Mouse (Mus musculus) activated CD4-positive, CD25-positive, alpha-beta regulatory T cell, adult 4 months (primary cell): Measurements from ENCODE around the gene Gm44805. TPM values are rescaled to one million over a fixed set of nuclear protein-coding genes. Genes with fewer than 3 reads are reported as not detected.

Experiments used
- ATAC-seq: one replicate; pipeline ENCODE4 v1.8.0; 2017
- polyA plus RNA-seq, 2 experiments: library from polyadenylated mRNA; unstranded; fragments of 100-300 nt; shearing (Covaris generic); gene quantifications; one replicate each; pipeline ENCODE4 v1.2.1; 2017

The Gm44805 gene
- polyA plus RNA-seq, 2 experiments from 2014 or later = not detected

DNA sequence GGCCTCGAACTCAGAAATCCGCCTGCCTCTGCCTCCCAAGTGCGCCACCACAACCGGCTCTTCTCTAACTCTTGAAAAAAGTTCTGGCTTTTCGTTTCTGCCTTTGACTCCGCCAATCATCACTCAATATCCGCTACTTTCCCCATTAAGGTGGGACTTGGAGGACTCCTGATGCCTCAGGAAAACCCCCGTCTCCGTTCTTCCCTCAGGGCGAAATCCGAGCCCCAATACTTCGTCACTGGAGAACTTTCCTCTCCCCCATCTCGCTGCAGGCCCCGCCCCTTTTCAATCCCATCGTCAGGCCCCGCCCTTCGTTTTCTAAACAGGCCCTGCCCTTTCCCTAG is 53.1 kb downstream of the Gm44805 start:
- no peak for ATAC-seq

DNA sequence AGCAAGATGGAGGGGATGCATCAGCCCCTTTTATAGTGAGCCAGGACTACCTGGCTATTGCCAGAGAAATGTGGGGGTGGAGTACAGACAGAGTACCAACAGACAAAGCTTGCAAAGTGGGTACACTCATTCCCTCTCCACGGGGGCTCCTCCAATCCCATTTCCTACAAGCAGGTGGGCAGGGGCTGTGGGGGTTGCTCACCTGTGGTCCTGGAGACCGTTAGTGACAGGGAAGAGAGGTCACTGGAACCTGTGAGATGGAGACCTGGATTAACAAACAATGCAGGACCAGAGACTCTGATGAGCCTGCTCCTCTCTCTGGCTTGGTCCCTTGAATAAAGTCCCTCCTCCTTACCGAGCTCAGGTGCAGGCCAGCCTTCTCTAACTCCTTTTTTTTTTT is 53.5 kb downstream of the Gm44805 start:
- ATAC-seq = no peak

DNA sequence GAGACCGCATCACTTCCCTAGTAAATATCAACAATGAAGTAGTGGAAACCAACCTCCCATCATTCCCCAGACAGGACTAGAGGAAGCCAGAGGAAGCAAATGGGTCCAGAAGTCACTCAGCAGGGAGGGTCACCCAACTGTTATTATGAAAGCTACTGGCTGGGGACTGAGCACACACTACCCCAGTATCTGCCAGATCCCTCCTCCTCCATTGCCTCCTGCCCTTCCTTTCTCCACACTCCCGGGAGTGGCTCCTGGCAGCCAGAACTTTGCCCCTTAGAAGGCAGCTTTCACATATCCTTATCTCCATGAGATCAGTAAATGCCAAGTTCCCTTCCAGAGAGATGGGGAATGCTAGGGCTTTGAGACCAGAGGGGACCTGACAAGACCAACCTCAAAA is 57.8 kb downstream of the Gm44805 start:
- no peak for ATAC-seq

DNA sequence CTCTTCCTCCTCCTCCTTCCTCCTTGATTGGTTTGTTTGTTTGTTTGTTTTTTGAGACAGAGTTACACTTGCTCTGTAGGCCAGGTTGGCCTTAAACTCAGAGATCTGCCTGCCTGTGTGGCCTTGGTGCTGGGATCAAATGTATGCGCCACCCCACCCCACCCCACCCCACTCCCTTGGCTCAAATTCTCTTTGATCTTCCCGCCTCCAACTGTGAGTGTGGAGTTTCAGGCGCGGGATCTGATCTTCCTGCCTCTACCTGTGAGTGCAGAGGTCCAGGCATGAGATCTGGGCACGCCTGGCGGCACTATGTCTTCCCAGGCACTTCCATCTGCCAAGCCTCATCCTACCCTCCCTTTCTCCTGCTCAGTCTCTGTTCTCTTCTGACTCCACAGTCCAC is 59.0 kb downstream of the Gm44805 start:
- ATAC-seq = no peak

Other genes with a start within 250 kb of the Gm44805 start
- gene Mark4, start 222.6 kb downstream of the Gm44805 start, polyA plus RNA-seq = 1 to 10 TPM; 1.2 to 2.7 TPM
- gene Exoc3l2, start 218.1 kb downstream of the Gm44805 start, polyA plus RNA-seq = not detected
- gene Bloc1s3, start 173.1 kb downstream of the Gm44805 start, polyA plus RNA-seq = under 1 TPM; 0.90 to 0.91 TPM
- 10 to 100 TPM; 38.7 to 44.6 TPM for gene Trappc6a, start 173.0 kb downstream of the Gm44805 start, polyA plus RNA-seq
- gene Nkpd1, start 163.6 kb downstream of the Gm44805 start, polyA plus RNA-seq = not detected
- gene Ppp1r37, start 118.3 kb downstream of the Gm44805 start, polyA plus RNA-seq = 1 to 10 TPM; 3.2 TPM
- gene Zfp296, start 104.1 kb downstream of the Gm44805 start, polyA plus RNA-seq = 1 to 10 TPM in 1 of 2 experiments, under 1 TPM in 1; 0.46 to 2.3 TPM
- 10 to 100 TPM; 88.3 to 91.8 TPM for gene Gemin7, start 103.8 kb downstream of the Gm44805 start, polyA plus RNA-seq
- gene Clasrp, start 76.9 kb downstream of the Gm44805 start, polyA plus RNA-seq = 1 to 10 TPM; 8.4 to 9.7 TPM
- gene Relb, start 52.0 kb downstream of the Gm44805 start, polyA plus RNA-seq = 10 to 100 TPM; 12.6 to 14.5 TPM
- 10 to 100 TPM; 35.4 to 40.9 TPM for gene Clptm1, start 16.4 kb downstream of the Gm44805 start, polyA plus RNA-seq
- gene Apoc2, start 3.5 kb downstream of the Gm44805 start, polyA plus RNA-seq = not detected
- gene Apoc4, start 56 bp upstream of the Gm44805 start, polyA plus RNA-seq = under 1 TPM in 1 of 2 experiments, not detected in 1; 0.44 TPM
- gene Apoc1, start 11.2 kb upstream of the Gm44805 start, polyA plus RNA-seq = not detected
- gene Apoe, start 17.8 kb upstream of the Gm44805 start, polyA plus RNA-seq = 10 to 100 TPM in 1 of 2 experiments, 1 to 10 TPM in 1; 4.1 to 16.0 TPM
- 10 to 100 TPM in 1 of 2 experiments, 1 to 10 TPM in 1; 5.7 to 11.7 TPM for gene Tomm40, start 34.0 kb upstream of the Gm44805 start, polyA plus RNA-seq
- under 1 TPM in 1 of 2 experiments, not detected in 1; 0.56 TPM for gene Nectin2, start 69.1 kb upstream of the Gm44805 start, polyA plus RNA-seq
- gene Bcam, start 89.6 kb upstream of the Gm44805 start, polyA plus RNA-seq = 1 to 10 TPM; 1.4 to 1.6 TPM
- not detected for gene Cblc, start 115.4 kb upstream of the Gm44805 start, polyA plus RNA-seq
- 10 to 100 TPM; 15.9 to 19.5 TPM for gene Bcl3, start 141.3 kb upstream of the Gm44805 start, polyA plus RNA-seq
- not detected for gene Gm19345, start 170.6 kb upstream of the Gm44805 start, polyA plus RNA-seq
- gene Ceacam16, start 179.9 kb upstream of the Gm44805 start, polyA plus RNA-seq = under 1 TPM in 1 of 2 experiments, not detected in 1; 0.40 TPM
- not detected for gene Ceacam19, start 206.5 kb upstream of the Gm44805 start, polyA plus RNA-seq
- gene Pvr, start 239.7 kb upstream of the Gm44805 start, polyA plus RNA-seq = 10 to 100 TPM; 17.4 to 24.1 TPM